Mouse (Mus musculus) heart, adult 2 months (tissue): Measurements from ENCODE around the gene Nxph3.

Experiments
- CTCF ChIP-seq: fragments of 200-600 bp; IDR thresholded peaks from 2 replicates; pipeline ENCODE4 v1.8.1; 2022; ENCODE audit warnings: antibody characterized with exemption, mild to moderate bottlenecking, moderate library complexity
- EP300 ChIP-seq: fragments of 200-500 bp; IDR thresholded peaks from 2 replicates; pipeline ENCODE4 v1.6.1; 2011; ENCODE audit warnings: low read depth, low read length, control low read depth; ENCODE audit not compliant: insufficient read depth
- POLR2A ChIP-seq: fragments of 200-500 bp; IDR thresholded peaks from 2 replicates; pipeline ENCODE4 v1.6.1; 2011; ENCODE audit warnings: mild to moderate bottlenecking, low read depth, low read length, control low read depth; ENCODE audit not compliant: insufficient read depth

- no peak for TF ChIP-seq POLR2A
- no peak for TF ChIP-seq CTCF
- TF ChIP-seq EP300, result no peak
These were observed 4.9 kb upstream of the Nxph3 start for GRCm38 (mm10) chr11:95519299-95519698.
